Mouse (Mus musculus): ENCODE measurements around the gene Zc3h10. TPM values are rescaled to one million over a fixed set of nuclear protein-coding genes. Genes with fewer than 3 reads are reported as not detected.

The Zc3h10 gene
- total RNA-seq (2014; fragmentation: Nextera tagmentation) (5.6 and 6.7 TPM in 2 replicates), total RNA-seq (2017) (8.3 and 10.2 TPM in 2 replicates)

DNA sequence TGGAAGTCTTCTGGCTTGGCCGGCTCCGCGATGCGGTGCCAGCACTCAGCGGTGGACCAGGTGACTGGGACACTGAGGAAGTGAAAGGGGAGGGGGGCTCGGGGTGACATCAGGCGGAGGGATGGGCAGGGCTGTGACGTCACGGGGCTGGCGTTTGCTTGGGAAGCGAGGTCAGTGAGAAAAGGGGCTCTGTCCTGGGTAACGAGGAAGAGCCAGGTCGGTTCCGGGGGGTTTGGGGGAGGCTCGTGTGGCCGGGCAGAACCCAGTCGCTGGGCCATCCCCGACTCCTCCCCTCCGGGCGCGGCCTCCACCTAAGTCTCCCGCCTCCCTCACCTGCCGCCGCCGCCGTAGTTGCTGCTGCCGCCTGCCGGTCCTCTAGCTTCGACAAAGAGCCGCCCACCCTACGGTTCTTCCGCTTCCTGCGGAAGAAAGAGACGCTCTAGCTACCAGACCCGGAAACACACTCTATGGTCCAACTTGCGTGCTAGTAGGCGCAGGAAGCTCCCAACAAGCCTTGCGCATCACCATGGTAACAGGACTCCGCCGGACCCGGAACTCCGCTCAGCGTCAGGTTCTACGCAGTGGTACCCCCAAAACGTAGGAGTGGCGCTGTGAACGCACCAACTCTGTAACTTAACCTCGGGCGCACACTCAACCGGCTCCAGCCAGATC, at the start of gene Zc3h10:
TSS of gene Zc3h10 (minus strand) at position 414 of the 672 bp plus-strand sequence.
- peak; percentile 78 for ATAC-seq (replicated peaks; ENCODE audit: low FRiP score, low TSS enrichment, poor library complexity, severe bottlenecking)

DNA sequence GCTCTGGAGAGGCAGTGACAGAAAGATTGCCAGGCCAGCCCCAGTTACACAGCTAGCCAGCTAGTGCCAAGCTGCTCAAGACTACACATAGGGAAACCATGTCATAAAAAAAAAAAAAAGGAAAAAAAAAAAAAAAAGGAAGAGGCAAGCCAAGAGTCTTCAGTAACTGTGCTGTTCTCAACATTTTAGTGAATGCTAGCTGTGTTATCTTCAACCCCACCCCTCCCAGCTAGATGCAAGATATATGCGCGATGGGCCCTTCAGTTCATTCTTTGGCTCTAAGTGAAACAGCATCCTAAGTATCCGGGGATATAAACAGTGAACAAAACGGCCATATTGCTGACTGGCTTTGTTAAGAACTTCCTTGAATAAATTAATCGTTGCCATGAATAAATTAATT, 45.2 kb upstream of the Zc3h10 start:
- ATAC-seq (replicated peaks; ENCODE audit: low FRiP score, low TSS enrichment, poor library complexity, severe bottlenecking) = no peak

DNA sequence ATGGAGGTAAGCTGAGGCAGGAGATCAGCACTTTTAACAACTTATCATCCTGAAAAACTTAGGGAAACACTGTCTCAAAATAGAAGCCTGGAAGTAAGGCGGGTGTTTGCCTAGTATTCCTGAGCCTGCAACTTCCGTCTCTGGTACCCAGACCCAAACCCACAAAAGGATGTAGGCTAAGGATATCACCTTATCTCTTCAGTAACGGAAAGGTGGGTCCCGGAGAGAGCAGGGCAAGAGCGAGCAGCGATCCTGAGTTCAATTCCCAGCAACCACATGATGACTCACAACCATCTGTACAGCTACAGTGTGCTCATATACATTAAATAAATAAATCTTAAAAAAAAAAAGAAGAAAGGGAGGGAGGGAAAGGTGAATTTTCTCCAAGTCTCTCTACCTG, 43.9 kb upstream of the Zc3h10 start:
- ATAC-seq (replicated peaks; ENCODE audit: low FRiP score, low TSS enrichment, poor library complexity, severe bottlenecking) = no peak

- peak; percentile 46; the same call in 1 of the 2 replicates for ATAC-seq (replicated peaks; ENCODE audit: low FRiP score, low TSS enrichment, poor library complexity, severe bottlenecking)
Observed at GRCm38 (mm10) chr10:128590193-128590690, 42.7 kb upstream of the Zc3h10 start.

DNA sequence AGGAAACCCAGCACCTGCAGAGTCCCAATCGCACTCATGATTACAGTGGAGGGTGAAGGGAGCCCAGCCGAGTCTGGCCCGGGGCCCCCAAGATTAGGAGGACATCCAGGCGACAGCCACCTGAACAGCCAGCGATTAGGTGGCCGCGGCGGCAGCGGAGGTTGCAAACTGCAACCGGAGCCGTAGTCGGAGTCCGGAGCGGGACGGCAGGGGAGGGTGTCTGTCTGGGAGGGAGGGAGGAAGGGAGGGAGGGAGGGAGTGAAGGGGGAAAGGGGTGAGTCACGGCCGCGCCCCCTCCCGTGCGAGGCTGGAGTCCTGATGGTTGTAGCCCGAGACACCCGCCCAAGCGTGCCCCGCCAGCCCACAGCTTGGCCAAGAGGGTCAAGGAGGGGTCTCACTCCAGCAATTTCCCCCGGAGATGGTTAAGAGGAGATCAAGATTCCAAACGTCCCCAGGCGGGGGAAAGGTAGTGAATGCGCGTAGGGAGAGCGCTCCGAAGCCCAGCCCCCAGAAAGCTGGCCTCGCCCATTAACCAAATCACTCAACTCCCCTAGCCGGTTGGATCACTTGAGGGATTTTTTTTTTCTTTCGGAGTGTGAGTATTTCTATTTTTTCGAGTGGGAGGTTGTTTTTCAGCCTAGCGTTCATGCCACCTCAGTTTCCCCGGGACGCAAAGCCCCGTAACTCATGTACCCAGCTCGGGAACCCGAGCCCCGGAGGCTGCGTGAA, 42.1 kb upstream of the Zc3h10 start, which contains the start of gene Erbb3:
TSS of gene Erbb3 (minus strand) at position 189 of the 729 bp plus-strand sequence.
- ATAC-seq (replicated peaks; ENCODE audit: low FRiP score, low TSS enrichment, poor library complexity, severe bottlenecking) = peak; percentile 61

- no peak for ATAC-seq (replicated peaks; ENCODE audit: low FRiP score, low TSS enrichment, poor library complexity, severe bottlenecking)
Observed at GRCm38 (mm10) chr10:128588775-128589463, 41.3 kb upstream of the Zc3h10 start.

- no peak for ATAC-seq (replicated peaks; ENCODE audit: low FRiP score, low TSS enrichment, poor library complexity, severe bottlenecking)
Observed at GRCm38 (mm10) chr10:128588136-128588535, 40.6 kb upstream of the Zc3h10 start.

DNA sequence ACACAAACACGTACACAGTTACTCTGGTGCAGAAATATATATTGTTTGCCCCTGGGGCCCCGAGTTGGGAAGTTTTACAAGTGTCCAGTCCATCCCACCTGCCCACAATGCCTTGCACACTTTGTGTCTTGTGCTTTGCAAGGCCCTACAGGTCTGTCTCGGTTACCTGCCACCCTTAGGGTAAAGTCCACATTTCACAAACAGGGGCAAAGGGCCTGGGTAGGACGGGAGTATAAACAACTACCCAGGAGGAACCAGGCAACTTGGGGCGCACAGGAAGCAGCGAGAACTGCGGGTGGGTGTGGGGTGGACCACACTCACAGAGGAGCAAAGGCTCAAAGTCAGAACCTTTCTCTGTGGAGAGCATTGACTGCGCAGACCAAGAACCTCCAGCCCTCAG, 40.1 kb upstream of the Zc3h10 start:
- ATAC-seq (replicated peaks; ENCODE audit: low FRiP score, low TSS enrichment, poor library complexity, severe bottlenecking) = no peak

DNA sequence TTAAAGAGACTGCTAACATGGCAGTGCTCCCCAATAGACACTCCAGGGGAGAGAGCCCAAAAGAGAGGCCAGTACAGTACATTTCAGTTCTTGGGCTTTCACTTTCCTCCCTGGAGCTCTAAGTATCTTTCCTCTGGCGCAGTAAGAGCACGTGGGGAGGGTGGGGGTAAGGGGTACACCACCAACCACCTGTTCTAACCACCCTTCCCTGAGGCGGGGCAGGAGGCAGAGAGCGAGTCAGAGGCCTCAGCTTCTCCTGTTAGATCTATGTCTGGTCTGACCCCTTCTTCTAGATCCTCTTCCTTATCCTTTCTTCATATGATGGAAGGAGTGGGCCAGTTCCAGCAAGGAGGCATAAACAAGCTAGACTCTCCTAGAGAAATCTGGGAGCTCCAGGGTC, 39.5 kb upstream of the Zc3h10 start:
- no peak for ATAC-seq (replicated peaks; ENCODE audit: low FRiP score, low TSS enrichment, poor library complexity, severe bottlenecking)

- no peak for ATAC-seq (replicated peaks; ENCODE audit: low FRiP score, low TSS enrichment, poor library complexity, severe bottlenecking)
Observed at GRCm38 (mm10) chr10:128586546-128586945, 39.0 kb upstream of the Zc3h10 start.

- ATAC-seq (replicated peaks; ENCODE audit: low FRiP score, low TSS enrichment, poor library complexity, severe bottlenecking) = no peak
Observed at GRCm38 (mm10) chr10:128584386-128584785, 36.8 kb upstream of the Zc3h10 start.

GRCm38 (mm10) chr10:128583644-128584043, 36.1 kb upstream of the Zc3h10 start:
- no peak; the same call in 1 of the 2 replicates for ATAC-seq (replicated peaks; ENCODE audit: low FRiP score, low TSS enrichment, poor library complexity, severe bottlenecking)

- ATAC-seq (replicated peaks; ENCODE audit: low FRiP score, low TSS enrichment, poor library complexity, severe bottlenecking) = no peak
Observed at GRCm38 (mm10) chr10:128579731-128580130, 32.2 kb upstream of the Zc3h10 start.

DNA sequence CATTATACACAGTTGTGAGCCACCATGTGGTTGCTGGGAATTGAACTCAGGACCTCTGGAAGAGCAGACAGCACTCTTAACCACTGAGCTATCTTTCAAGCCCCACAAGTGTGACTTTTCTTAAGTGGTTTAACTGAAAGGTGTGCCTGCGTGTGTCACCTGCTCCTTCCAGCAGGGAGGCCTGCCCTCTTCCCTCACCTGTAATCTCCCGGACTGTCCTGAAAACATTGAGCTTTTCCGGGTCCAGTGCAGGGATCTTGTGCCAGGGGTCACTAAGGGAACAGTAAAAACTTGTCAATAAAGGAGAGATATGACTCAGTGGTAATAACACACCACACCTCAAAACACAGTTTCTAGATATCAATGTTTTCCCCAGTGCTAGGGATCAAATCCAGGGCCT, 31.7 kb upstream of the Zc3h10 start:
- ATAC-seq (replicated peaks; ENCODE audit: low FRiP score, low TSS enrichment, poor library complexity, severe bottlenecking) = no peak

GRCm38 (mm10) chr10:128578330-128578729, 30.8 kb upstream of the Zc3h10 start:
- ATAC-seq (replicated peaks; ENCODE audit: low FRiP score, low TSS enrichment, poor library complexity, severe bottlenecking) = peak; percentile 55; the same call in 1 of the 2 replicates

DNA sequence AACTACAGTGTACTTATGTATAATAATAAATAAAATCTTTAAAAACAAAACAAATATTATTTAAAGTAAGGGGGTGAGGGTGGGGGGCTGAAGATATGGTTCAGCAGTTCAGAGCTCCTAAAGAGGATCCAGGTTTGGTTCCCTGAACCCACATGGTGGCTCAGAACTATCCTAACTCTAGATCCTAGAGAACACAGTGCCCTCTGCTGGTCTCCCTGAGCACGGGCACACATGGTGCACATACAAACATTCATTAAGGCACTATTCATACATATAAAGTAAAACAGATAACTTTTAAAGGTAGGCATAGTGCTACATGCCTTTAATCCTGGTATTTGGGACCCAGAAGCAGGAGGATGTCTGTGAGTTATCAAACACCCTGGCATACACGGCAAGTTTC, 27.5 kb upstream of the Zc3h10 start:
- peak; percentile 54; the same call in 1 of the 2 replicates for ATAC-seq (replicated peaks; ENCODE audit: low FRiP score, low TSS enrichment, poor library complexity, severe bottlenecking)

DNA sequence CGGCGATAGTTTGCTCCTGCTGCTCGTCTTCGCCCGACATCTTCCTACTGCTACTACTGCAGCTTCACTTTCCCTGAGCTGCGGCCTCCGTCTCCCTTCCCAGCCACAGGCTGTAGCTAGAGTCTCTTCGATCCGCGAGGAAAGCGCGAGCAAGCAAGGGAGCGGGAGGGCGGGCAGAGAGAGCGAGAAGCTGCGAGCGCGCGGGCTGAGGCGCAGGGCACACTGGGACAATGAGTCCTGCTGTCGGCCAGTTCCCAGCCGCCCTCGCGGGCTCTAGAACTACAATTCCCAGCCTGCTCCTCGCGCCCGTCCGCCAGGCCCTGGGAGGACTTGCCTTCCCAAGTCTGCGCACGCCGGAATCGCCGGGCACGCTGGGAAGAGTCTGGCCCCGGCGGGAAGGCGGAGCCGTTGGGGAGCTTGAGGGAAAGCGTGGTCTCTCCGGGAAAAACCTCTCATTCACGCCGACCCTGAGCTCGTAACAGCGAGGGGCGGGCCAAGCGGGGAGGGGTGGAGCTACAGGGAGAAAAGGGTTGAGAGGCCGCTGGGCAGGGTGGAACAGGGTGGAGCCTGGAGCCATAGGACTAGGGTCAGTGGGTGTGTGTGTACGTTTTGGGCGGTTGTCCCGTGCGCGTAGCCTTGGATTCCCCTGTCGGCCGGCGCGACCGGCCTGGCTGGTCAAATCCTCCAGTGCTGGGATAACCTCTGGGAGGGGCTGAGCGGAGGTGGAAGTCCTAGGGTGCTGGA, 18.4 kb upstream of the Zc3h10 start, which contains the start of gene Pa2g4:
TSS of gene Pa2g4 (minus strand) at position 200 of the 744 bp plus-strand sequence.
- peak; percentile 93 for ATAC-seq (replicated peaks; ENCODE audit: low FRiP score, low TSS enrichment, poor library complexity, severe bottlenecking)

DNA sequence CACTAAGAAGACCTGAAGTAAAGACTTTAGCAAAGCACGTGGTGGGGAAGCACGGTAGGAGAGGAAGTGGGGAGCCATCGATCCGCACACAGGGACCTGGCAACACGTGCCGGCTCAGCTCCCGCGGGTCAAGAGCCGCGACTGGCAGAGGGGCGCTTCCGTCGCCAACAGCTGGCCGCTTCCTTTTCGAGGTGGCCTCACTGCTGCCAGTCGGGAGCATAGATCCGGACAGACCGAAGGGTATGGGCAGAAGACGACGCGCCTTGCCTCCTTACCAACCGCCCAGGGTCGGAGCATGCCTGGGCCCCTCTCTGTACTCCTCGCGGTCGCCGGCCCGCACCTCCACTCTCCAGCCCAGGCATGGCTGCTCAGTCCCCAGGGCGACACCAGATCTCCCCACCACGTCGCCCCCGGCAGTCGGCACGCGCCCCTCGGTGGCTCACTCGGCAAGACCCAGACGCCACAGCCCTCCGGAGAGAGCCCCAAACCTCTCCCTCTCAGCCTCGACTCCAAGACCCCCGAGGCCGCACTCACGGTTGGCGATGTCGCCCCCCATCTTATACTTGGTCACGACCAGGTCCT, 17.7 kb upstream of the Zc3h10 start:
- ATAC-seq (replicated peaks; ENCODE audit: low FRiP score, low TSS enrichment, poor library complexity, severe bottlenecking) = peak; percentile 26

DNA sequence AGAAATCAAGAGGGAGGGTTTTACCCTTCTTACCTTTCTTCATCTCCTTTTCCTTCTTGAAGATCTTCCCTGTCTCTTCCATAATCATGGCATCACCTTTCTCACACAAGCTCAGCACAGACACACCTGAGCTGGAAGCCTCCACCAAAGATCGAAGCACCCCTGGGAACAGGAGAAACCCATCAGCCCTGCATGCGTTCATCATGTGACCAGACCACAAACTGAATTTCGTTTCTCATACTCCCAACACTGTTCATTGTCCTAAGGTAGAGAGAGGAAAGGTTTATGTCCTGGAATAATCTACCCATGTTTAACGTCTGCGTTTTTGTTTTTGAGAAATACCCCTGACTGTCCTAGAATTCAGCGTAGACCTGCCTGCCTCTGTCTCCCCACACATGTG, 16.0 kb upstream of the Zc3h10 start:
- ATAC-seq (replicated peaks; ENCODE audit: low FRiP score, low TSS enrichment, poor library complexity, severe bottlenecking) = no peak
